Comparison of ENCODE assay signal across 10 mouse cellular contexts in genomic region chr9:89226071-89226470, GRCm38 (mm10). TPM values are rescaled to one million over a fixed set of nuclear protein-coding genes. Genes with fewer than 3 reads are reported as not detected.
DNase-seq lines count a peak whose midpoint lies in the region; ATAC-seq lines count a peak whose summit lies in the region.
"Had no signal": no experiment of that assay in that cellular context is flagged by ENCODE, and none has a peak within 500 bp of the region (broad histone marks: within the 10 kb centered on the region; RNA-seq: fewer than 3 reads in every experiment).

No protein-coding gene starts in this region.

- no peaks in the 10 kb centered on the region for H3K4me1 ChIP-seq in midbrain, embryonic 15.5 days
- H3K4me1 ChIP-seq: embryonic facial prominence, embryonic 15.5 days had no signal

- intact Hi-C loops in left cerebral cortex, postnatal 25 days (cut with DNase I): no loop called here

- H3K36me3 ChIP-seq in midbrain, embryonic 15.5 days (replicated peaks): no peaks in the 10 kb centered on the region
- H3K36me3 ChIP-seq: embryonic facial prominence, embryonic 15.5 days had no signal

- DNase-seq in frontal cortex, postnatal 14 days (ENCODE audit: low spot score in 2 of 2): no peak
- peak; percentile 43 to 68 for DNase-seq in left cerebral cortex, postnatal 25 days (ENCODE audit: low spot score in 2 of 2)
- no peak for DNase-seq in left cerebral cortex, adult 8-10 months (ENCODE audit: low spot score in 2 of 2)
- DNase-seq in adipocyte (ENCODE audit: low spot score): peak; percentile 11
- DNase-seq in layer of hippocampus, adult 18-20 months (ENCODE audit: low spot score in 2 of 2): no peak
- DNase-seq in layer of hippocampus, adult 9-11 months: no peak

- H3K27me3 ChIP-seq in midbrain, embryonic 15.5 days (replicated peaks): no peaks in the 10 kb centered on the region
- H3K27me3 ChIP-seq: embryonic facial prominence, embryonic 15.5 days had no signal

- peak; percentile 81 for ATAC-seq in frontal cortex, adult (ENCODE audit: low TSS enrichment)
- peak; percentile 90 for ATAC-seq in midbrain, embryonic 15.5 days (replicated peaks)

- no peak overlapping the region for H3K4me3 ChIP-seq in midbrain, embryonic 15.5 days
- H3K4me3 ChIP-seq: embryonic facial prominence, embryonic 15.5 days had no signal

- no peak overlapping the region for H3K27ac ChIP-seq in midbrain, embryonic 15.5 days
- H3K27ac ChIP-seq: embryonic facial prominence, embryonic 15.5 days had no signal

- WGBS in midbrain, embryonic 15.5 days: 60% methylated on average over 4 of the region's 4 CpGs

- H3K9me3 ChIP-seq in midbrain, embryonic 15.5 days: no peaks in the 10 kb centered on the region
- H3K9me3 ChIP-seq: embryonic facial prominence, embryonic 15.5 days had no signal

- no peak overlapping the region for H3K4me2 ChIP-seq in midbrain, embryonic 15.5 days
- H3K4me2 ChIP-seq: embryonic facial prominence, embryonic 15.5 days had no signal

- no peak overlapping the region for H3K9ac ChIP-seq in midbrain, embryonic 15.5 days
- H3K9ac ChIP-seq: embryonic facial prominence, embryonic 15.5 days had no signal

RNA-seq across cellular contexts. Expression of gene Mthfs, which starts 15.6 kb away (rescaled TPM):
- total RNA-seq in left cerebral cortex, postnatal 25 days (2021): 10 to 100 TPM; 30.4 to 42.3 TPM
- total RNA-seq in left cerebral cortex, adult 8-10 months (2022): 10 to 100 TPM; 29.1 to 49.2 (median 42.0) TPM
- polyA plus RNA-seq in midbrain, embryonic 15.5 days (2015; fragmentation: Nextera tagmentation; extraction: Ambion mirVana): 12.2 and 13.1 TPM in 2 replicates
- 10 to 100 TPM; 32.4 to 41.5 TPM for total RNA-seq in layer of hippocampus, adult 18-20 months (2021)

RNA-seq across cellular contexts. Expression of gene Gm29094, which starts 26.9 kb away (rescaled TPM):
- not detected for total RNA-seq in left cerebral cortex, postnatal 25 days (2021)
- 1 to 10 TPM in 1 of 4 experiments, under 1 TPM in 1, not detected in 2; 0.70 to 2.3 TPM for total RNA-seq in left cerebral cortex, adult 8-10 months (2022)
- 1.4 TPM in 1 of 2 replicates, not detected in the other for polyA plus RNA-seq in midbrain, embryonic 15.5 days (2015; fragmentation: Nextera tagmentation; extraction: Ambion mirVana)
- total RNA-seq in layer of hippocampus, adult 18-20 months (2021): not detected
- polyA plus RNA-seq: spleen, adult 2 months had no signal

RNA-seq across cellular contexts. Expression of gene Bcl2a1b, which starts 27.1 kb away (rescaled TPM):
- 1 to 10 TPM in 1 of 2 experiments, under 1 TPM in 1; 0.87 to 1.5 TPM for total RNA-seq in left cerebral cortex, postnatal 25 days (2021)
- 1 to 10 TPM in 2 of 4 experiments, not detected in 2; 3.7 to 5.6 TPM for total RNA-seq in left cerebral cortex, adult 8-10 months (2022)
- polyA plus RNA-seq in midbrain, embryonic 15.5 days (2015; fragmentation: Nextera tagmentation; extraction: Ambion mirVana): 0.40 and 1.1 TPM in 2 replicates
- 1 to 10 TPM in 1 of 2 experiments, not detected in 1; 1.1 TPM for total RNA-seq in layer of hippocampus, adult 18-20 months (2021)

Comparison
In these comparisons a context has a peak if more than half of its experiments do, and no peak if none do; other contexts are left out.
1. DNase-seq: peak in left cerebral cortex, postnatal 25 days (2 of 2) and adipocyte (single experiment); none in frontal cortex, postnatal 14 days (0 of 2), left cerebral cortex, adult 8-10 months (0 of 2), layer of hippocampus, adult 18-20 months (0 of 2) and layer of hippocampus, adult 9-11 months (single experiment).